Mouse (Mus musculus) intestine, postnatal 0 days (tissue): ENCODE data around the gene Qsox2. TPM values are rescaled to one million over a fixed set of nuclear protein-coding genes. Genes with fewer than 3 reads are reported as not detected.

Experiments used
- ATAC-seq: fragments of 200-750 bp; cut with Nextera tagmentation; 2 replicates; pipeline ENCODE4 v1.8.0; 2017; ENCODE audit warnings: mild to moderate bottlenecking, moderate TSS enrichment, moderate library complexity
- H3K27ac ChIP-seq: fragments of 300-500 bp; sonication (generic); 2 replicates; pipeline ENCODE4 v1.5.1; 2014; ENCODE audit warnings: mild to moderate bottlenecking, low read depth, low read length, moderate library complexity
- H3K27me3 ChIP-seq: fragments of 300-500 bp; sonication (generic); replicated peaks from 2 replicates; pipeline ENCODE4 v1.6.1; 2014; ENCODE audit warnings: low read length, mixed read lengths; ENCODE audit not compliant: control insufficient read depth, insufficient read depth
- H3K36me3 ChIP-seq: fragments of 300-500 bp; sonication (generic); 2 replicates; pipeline ENCODE4 v1.6.1; 2014; ENCODE audit warnings: mild to moderate bottlenecking, moderate library complexity; ENCODE audit not compliant: control insufficient read depth, insufficient read depth
- H3K4me1 ChIP-seq: fragments of 300-500 bp; sonication (generic); replicated peaks from 2 replicates; pipeline ENCODE4 v1.6.1; 2014; ENCODE audit warnings: antibody characterized with exemption, low read length, mixed read lengths; ENCODE audit not compliant: control insufficient read depth, insufficient read depth
- H3K4me2 ChIP-seq: fragments of 300-500 bp; sonication (generic); replicated peaks from 2 replicates; pipeline ENCODE4 v1.6.1; 2014; ENCODE audit warnings: low read depth, mild to moderate bottlenecking, moderate library complexity
- H3K4me3 ChIP-seq: fragments of 300-500 bp; sonication (generic); 2 replicates; pipeline ENCODE4 v1.5.1; 2014; ENCODE audit warnings: low read depth, low read length
- H3K9ac ChIP-seq: fragments of 300-500 bp; sonication (generic); 2 replicates; pipeline ENCODE4 v1.6.1; 2014; ENCODE audit warnings: mild to moderate bottlenecking, low read depth, low read length
- H3K9me3 ChIP-seq: fragments of 300-500 bp; sonication (generic); 2 replicates; pipeline ENCODE4 v1.6.1; 2016; ENCODE audit warnings: mixed run types; ENCODE audit not compliant: control insufficient read depth
- CTCF ChIP-seq: sonication (generic); IDR thresholded peaks from 2 replicates; pipeline ENCODE4 v1.5.1; 2016; ENCODE audit warnings: low read depth, mild to moderate bottlenecking, control low read depth, antibody characterized with exemption, moderate library complexity
- WGBS: fragments of 180-500 bp; shearing (Covaris S2); extraction: QIAGEN DNeasy Blood & Tissue Kit; methylation state at CpG from one replicate; pipeline ENCODE4 v1.1.7; 2014; 5-methylcytosine and 5-hydroxymethylcytosine counted together
- polyA plus RNA-seq: library from polyadenylated mRNA; unstranded; fragments of >200 nt; fragmentation: Nextera tagmentation; extraction: Ambion mirVana; gene quantifications from 2 replicates; pipeline ENCODE4 v1.2.1, GENCODE M21; 2015

Gene Qsox2
- polyA plus RNA-seq = 7.0 and 7.5 TPM in 2 replicates

DNA sequence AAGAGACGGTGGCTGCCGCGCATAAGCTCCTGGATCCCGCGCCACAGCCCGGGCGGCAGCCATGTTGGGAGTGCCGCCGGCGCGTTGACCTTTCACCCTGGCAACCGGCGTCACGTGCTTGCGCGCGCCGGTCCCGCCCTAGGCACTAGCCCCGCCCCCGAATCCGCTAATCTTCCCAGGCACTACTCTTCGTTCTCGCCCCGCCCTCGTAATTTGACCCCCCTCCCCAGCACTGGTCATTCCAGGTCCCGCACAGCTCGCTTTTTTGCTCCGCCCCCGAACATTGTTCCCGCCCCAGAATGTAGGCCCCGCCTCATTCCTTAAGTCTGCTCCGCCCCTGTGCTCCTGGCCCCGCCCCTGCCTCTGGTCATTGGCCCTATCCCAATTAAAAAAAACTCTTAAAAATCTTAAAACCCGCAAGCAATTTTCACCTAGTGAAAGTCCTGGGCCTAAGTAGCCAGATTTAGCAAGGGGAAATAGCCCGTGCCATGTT lies at the start of gene Qsox2:
TSS of gene Qsox2 (minus strand) at position 236 of the 493 bp plus-strand sequence.
- no peak for TF ChIP-seq CTCF
- Histone ChIP-seq H3K36me3 (no peaks in the 10 kb centered on the region), H3K9me3 (no peaks in the 10 kb centered on the region), H3K4me3 (peak within 1 kb of the TSS; percentile 81), H3K4me2 (peak within 1 kb of the TSS; percentile 91), H3K9ac (peak within 1 kb of the TSS; percentile 80), H3K27me3 (no peaks in the 10 kb centered on the region), H3K27ac (peak within 1 kb of the TSS; percentile 74), H3K4me1 (peaks cover 19% of the 10 kb centered on the region)
- WGBS = 1% methylated on average over 32 of the region's 36 CpGs
- peak; percentile 74 for ATAC-seq

- H3K4me3 ChIP-seq = no peak overlapping the region
- H3K4me2 ChIP-seq = no peak overlapping the region
- TF ChIP-seq CTCF = no peak
- no peak overlapping the region for H3K9ac ChIP-seq
- H3K27me3 ChIP-seq = no peaks in the 10 kb centered on the region
- H3K36me3 ChIP-seq = no peaks in the 10 kb centered on the region
- H3K27ac ChIP-seq = no peak overlapping the region
- 52% methylated on average over 7 of the region's 7 CpGs for WGBS
- ATAC-seq = no peak
- no peaks in the 10 kb centered on the region for H3K9me3 ChIP-seq
- H3K4me1 ChIP-seq = no peaks in the 10 kb centered on the region
Measured at GRCm38 (mm10) chr2:26286391-26286790, 49.1 kb upstream of the Qsox2 start.

DNA sequence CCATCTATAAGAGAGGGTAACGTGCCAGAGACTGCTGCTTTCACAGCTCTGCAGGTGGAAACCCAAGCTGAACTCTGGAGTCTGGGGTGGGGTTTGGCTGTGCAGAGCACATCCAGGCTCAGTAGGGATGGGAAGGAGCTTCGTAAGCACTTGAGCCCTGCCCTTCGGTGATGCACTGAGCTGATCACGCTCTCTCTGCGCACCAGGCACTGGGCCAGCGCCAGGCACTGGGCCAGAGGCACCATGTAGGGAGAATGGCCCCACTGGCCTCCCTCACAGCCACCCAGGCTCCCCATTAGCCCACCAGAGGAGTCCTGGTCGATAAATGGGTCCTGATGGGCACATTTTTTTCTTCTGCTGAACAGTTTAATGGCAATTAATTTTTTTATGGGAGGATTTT lies 48.5 kb upstream of the Qsox2 start:
- Histone ChIP-seq H3K9me3 (no peaks in the 10 kb centered on the region), H3K36me3 (no peaks in the 10 kb centered on the region), H3K27me3 (no peaks in the 10 kb centered on the region), H3K4me2 (no peak overlapping the region), H3K9ac (no peak overlapping the region), H3K4me1 (no peaks in the 10 kb centered on the region), H3K4me3 (no peak overlapping the region), H3K27ac (no peak overlapping the region)
- 57% methylated on average over 7 of the region's 7 CpGs for WGBS
- no peak for TF ChIP-seq CTCF
- ATAC-seq = no peak

DNA sequence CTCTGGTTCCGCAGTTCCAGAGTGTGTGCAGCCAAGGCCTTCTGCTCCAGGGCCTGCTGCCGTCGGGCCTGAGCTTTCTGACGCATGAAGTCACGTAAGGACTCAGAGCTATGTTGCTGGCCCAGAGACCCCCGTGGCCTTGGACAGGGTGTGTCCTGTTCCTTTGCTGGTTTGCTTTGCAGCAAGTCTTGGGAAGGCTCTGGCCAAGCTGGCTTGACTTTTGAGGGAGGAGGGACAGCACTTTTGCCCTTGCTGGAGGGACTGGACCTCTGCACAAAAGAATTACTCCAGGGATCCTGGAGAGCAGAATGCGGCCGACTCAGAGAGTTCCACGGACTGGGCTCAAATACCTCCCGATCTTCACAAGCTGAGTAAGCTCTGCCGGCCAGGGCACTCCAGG lies 43.3 kb upstream of the Qsox2 start:
- no peak for TF ChIP-seq CTCF
- Histone ChIP-seq H3K4me3 (no peak overlapping the region), H3K36me3 (no peaks in the 10 kb centered on the region), H3K9ac (no peak overlapping the region), H3K9me3 (no peaks in the 10 kb centered on the region), H3K4me2 (no peak overlapping the region), H3K4me1 (no peaks in the 10 kb centered on the region), H3K27ac (no peak overlapping the region), H3K27me3 (no peaks in the 10 kb centered on the region)
- ATAC-seq = no peak
- WGBS = 84% methylated on average over 11 of the region's 11 CpGs

- TF ChIP-seq CTCF = no peak
- Histone ChIP-seq H3K9me3 (no peaks in the 10 kb centered on the region), H3K4me1 (no peaks in the 10 kb centered on the region), H3K27me3 (no peaks in the 10 kb centered on the region), H3K36me3 (no peaks in the 10 kb centered on the region), H3K4me2 (no peak overlapping the region), H3K4me3 (no peak overlapping the region), H3K9ac (no peak overlapping the region), H3K27ac (no peak overlapping the region)
- WGBS = 78% methylated on average over 3 of the region's 3 CpGs
- ATAC-seq = no peak
Measured at GRCm38 (mm10) chr2:26279712-26280111, 42.4 kb upstream of the Qsox2 start.

- H3K27me3 ChIP-seq = no peaks in the 10 kb centered on the region
- no peaks in the 10 kb centered on the region for H3K36me3 ChIP-seq
- ATAC-seq = peak; percentile 59
- H3K4me2 ChIP-seq = no peak overlapping the region
- no peaks in the 10 kb centered on the region for H3K9me3 ChIP-seq
- no peak overlapping the region for H3K4me3 ChIP-seq
- no peak overlapping the region for H3K9ac ChIP-seq
- peak; percentile 91 for TF ChIP-seq CTCF
- no peak overlapping the region for H3K27ac ChIP-seq
- no peaks in the 10 kb centered on the region for H3K4me1 ChIP-seq
- WGBS = 27% methylated on average over 7 of the region's 7 CpGs
Measured at GRCm38 (mm10) chr2:26273611-26274010, 36.3 kb upstream of the Qsox2 start.

- no peaks in the 10 kb centered on the region for H3K4me1 ChIP-seq
- no peaks in the 10 kb centered on the region for H3K9me3 ChIP-seq
- H3K4me2 ChIP-seq = no peak overlapping the region
- ATAC-seq = no peak
- TF ChIP-seq CTCF = no peak
- no peaks in the 10 kb centered on the region for H3K27me3 ChIP-seq
- H3K9ac ChIP-seq = no peak overlapping the region
- WGBS = 67% methylated on average over 3 of the region's 3 CpGs
- H3K36me3 ChIP-seq = no peaks in the 10 kb centered on the region
- no peak overlapping the region for H3K4me3 ChIP-seq
- no peak overlapping the region for H3K27ac ChIP-seq
Measured at GRCm38 (mm10) chr2:26268216-26268615, 30.9 kb upstream of the Qsox2 start.
